Mouse (Mus musculus): ENCODE data around the gene Abr.
A peak's percentile ranks its signal among the peaks of the same experiment; 100 is the strongest.

Abr gene

DNA sequence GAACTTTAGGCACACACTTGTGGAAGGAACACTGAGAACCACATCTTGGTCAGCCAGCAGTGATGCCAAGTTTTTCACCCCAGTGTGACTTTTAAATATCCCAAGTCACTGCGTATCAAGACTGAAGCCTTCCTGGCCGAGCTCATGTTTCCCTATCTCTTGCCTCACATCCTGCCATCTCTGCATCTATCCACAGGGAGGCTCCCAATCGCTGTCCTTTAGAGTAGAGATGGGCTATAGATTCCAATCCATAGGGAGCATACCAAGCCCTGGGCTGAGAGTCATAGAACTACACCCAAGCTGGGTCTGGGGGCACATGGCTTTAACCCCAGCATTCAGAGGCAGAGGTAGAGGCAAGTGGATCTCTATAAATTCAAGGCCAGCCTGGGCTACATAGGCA lies 162.6 kb downstream of the Abr start:
- no peak for DNase-seq (ENCODE audit: low spot score in 2 of 2)

- DNase-seq (ENCODE audit: low spot score in 2 of 2), result no peak
Observed at GRCm38 (mm10) chr11:76458730-76459129, 163.4 kb downstream of the Abr start.

DNA sequence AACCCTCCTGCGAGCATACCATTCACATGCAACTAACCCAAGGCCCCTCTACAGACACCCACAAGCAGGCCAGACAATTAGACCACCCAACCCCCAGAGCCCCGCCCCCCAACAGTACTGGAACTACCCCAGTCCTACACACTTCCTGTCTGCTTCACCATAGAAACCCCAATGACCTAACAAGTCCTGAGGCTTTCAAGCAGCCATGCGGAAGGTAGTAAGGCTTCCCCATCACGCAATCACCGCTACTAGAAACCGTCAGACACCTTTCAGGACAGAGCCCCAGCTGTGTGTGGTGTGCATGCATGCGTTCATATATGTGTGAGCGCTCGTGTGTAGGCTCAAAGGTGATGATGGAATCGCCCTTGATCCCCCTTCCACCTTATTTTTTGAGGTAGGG lies 165.2 kb downstream of the Abr start:
- no peak for DNase-seq (ENCODE audit: low spot score in 2 of 2)

GRCm38 (mm10) chr11:76456233-76456632 lies 165.9 kb downstream of the Abr start:
- peak; percentile 73 to 84 for DNase-seq (ENCODE audit: low spot score in 2 of 2)

DNA sequence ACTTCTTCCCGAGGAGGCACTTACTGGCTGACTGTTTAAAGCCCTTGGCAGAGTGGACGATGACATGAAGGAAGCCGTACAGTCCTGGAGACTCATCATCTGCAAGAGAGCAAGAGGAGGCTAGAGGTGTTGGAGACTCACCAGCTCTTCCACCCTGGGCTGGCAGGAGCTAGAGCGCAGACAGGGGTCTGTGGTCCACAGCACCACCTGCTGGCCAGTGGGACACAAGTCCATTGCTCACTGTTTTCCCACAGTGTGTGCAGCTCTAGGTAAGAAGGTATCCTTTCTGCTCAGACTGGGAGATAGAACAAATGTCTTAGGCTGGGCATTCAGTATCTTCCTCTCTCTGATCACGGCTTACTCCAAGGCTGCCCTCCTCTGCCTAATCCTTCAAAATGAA lies 167.6 kb downstream of the Abr start:
- DNase-seq (ENCODE audit: low spot score in 2 of 2), result peak; percentile 49 to 60

DNA sequence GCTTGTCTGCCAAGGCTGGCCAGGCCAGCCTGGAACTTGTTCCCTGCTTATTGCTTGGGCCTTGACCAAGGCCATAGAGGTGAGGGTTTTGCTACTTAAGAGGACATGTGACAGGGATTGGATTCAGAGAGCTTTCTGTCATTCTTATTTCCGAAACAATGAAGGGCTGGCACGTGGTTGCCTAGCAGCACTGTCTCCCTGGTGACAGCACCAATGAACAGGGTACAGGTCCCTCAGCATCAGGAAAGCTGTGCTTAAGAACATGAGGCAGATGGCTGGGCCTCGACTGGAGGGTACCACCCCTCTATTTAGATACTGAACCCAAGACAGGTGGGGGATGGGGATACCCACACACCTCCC lies 171.9 kb downstream of the Abr start:
- no peak for DNase-seq (ENCODE audit: low spot score in 2 of 2)

DNA sequence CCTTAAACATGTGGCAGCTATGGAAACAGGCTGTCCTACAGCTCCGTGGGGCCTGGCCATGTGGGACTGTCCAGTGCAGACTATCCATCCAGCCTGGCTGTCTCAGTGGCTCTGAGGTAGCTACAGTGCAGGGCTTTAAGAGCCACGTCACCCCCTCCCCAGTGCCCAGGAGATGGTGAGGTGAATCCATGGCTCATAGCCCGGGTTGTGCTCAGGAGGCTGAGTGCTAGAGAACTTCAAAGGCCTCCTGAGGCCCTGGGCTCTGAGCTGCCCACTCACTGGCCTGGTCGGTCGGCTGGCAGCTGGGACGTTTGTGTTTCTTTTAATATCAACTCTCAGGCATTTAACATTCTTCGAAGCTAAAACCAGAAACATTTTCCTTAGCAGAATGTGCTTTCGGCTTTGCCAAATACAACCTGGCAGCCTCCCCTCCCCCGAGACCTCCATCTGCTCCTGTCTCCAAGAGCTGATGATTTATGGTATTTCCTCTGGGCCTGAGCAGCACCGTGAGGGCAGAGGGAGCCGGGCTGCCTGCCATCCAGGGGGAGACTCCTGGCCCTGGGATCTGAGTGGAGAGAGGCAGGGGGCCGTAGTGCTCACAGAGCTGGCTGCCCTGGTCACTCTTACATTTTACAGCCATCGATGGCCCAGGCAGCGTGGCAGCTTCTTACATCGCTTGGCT lies 172.5 kb downstream of the Abr start:
- peak in 1 of 2 experiments; percentile 71 for DNase-seq (ENCODE audit: low spot score in 2 of 2)

- no peak for DNase-seq (ENCODE audit: low spot score in 2 of 2)
Observed at GRCm38 (mm10) chr11:76446251-76446650, 175.9 kb downstream of the Abr start.

DNA sequence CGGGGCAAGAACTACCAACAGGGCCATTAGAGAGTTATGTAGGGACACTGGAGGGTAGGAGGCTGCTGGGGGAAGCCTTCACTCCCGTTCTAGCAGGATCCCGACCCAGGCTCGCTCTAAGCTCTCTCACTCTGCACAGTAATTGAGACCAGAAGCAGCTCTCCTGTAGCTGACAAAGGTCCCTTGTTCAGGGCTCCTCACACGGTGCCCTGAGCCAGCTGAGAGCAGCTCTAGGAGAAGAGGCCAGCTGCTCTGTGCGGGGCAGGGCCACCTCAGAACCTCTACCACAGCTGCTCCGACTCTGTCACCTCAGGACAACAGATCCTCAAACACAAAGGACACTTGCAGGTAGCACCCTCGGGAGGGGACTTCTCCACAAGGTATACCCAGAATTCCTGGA lies 176.7 kb downstream of the Abr start:
- no peak for DNase-seq (ENCODE audit: low spot score in 2 of 2)

DNA sequence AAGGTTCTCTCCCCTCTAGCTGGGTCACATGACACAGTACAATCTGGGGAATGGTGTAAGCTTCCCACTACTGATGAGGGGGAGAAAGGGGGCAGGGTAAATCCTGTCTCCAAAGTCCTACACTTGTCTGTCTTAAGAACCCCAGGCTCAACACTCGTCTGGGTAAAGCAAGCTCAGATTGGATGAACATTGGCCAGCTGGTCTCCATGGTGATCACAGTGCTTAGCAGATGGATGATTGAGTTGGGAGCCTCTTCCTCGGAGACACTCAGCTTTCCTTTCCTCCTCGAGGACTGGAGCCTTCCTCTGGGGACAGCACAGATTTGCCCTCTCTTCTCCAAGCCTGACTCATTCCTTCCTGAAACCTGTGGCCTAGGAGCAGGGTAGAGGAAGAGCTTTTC lies 182.4 kb downstream of the Abr start:
- DNase-seq (ENCODE audit: low spot score in 2 of 2), result no peak

GRCm38 (mm10) chr11:76436864-76437437 lies 185.2 kb downstream of the Abr start:
- peak in 1 of 2 experiments; percentile 62 for DNase-seq (ENCODE audit: low spot score in 2 of 2)

DNA sequence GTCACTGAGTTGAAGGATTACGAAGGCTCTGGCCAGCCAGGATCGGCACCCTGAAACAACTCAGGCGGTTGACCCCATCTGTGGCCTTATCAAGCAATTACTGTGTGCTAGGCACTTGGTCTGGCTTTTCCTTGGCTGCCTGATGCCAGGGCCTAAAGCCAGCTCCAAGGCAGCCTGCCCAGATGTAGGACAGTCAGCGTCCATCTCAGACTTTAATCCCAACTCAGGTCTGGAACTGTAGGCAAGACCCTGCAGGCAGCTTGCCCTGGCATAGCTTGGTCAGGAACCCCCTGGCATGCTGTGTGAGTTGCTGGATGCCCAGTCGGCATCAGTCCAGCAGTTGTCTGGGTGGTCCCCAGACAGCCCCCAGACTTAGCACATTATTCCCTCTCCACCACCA lies 186.1 kb downstream of the Abr start:
- no peak for DNase-seq (ENCODE audit: low spot score in 2 of 2)

DNA sequence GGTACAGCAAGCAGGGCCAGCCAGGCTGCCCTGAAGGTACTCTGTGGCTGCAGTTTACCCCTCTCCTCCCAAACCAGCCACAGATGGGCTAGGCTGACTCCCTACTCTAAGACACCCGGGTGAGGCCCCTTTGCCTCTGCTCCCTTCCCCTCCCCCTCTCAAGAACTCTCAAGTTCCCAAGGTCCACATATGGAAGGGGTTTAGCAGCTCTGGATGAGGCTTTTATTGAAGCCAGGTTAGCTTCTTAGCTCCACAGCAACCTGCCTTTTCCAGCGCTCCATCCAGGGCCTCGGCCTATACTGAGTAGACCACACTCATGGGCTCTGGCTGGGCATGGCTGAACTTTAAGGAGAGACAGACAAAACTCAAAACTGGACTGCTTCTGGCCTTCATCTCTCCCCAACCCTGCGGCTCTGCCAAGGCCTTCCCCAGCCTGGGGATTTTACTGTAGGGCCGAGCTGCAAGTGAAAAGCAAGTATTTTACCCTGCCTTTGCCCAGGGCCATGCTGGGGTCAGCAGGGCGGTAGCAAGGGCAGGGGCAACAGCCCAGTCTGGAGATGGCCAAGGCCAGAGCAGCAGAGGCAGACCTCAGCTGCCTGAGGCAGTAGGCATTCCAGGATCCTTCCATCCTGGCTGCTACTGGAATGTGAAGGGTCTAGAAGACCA lies 192.0 kb downstream of the Abr start:
- DNase-seq (ENCODE audit: low spot score in 2 of 2), result no peak

GRCm38 (mm10) chr11:76429556-76429955 lies 192.6 kb downstream of the Abr start:
- DNase-seq (ENCODE audit: low spot score in 2 of 2), result no peak

DNA sequence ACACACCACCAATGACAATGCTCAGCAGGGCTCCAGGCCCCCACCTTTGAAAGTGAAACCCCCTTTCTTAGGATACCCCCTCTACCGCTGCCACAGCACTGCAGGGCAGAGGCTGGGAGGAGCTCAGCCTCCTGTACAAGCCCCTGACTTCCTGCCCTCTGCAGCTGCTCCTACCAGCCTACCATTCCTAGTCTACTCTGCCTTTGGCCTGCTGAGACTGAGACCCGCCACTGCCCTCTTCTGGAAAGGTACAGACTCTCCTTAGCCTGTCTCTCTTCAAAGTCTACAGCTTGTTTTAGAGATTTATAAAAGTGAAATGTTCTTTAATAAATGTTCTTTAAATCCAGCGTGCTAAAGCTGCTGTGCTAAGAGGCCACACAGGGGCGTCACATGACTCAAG lies 193.1 kb downstream of the Abr start:
- no peak for DNase-seq (ENCODE audit: low spot score in 2 of 2)

DNA sequence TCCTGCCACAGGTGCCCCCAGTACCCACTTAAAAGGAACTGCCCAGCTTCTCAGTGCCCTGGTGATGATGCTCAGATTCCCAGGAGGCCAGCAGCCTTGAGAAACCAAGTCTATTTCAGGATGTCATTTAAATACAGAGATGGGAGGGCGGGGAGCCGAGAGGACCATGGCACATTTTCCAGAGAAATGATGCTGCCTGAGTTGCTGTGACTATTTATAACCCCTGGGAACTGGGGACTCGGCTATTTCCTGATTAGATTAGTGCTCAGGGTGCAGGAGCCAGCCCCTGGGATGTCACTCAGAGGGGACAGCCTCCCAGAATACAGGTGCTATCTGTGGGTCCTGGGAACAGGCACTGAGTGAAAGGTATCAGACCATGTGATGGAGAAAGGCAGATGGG lies 194.3 kb downstream of the Abr start:
- no peak for DNase-seq (ENCODE audit: low spot score in 2 of 2)

GRCm38 (mm10) chr11:76425749-76426148 lies 196.4 kb downstream of the Abr start:
- no peak for DNase-seq (ENCODE audit: low spot score in 2 of 2)

GRCm38 (mm10) chr11:76420896-76421295 lies 201.2 kb downstream of the Abr start:
- DNase-seq (ENCODE audit: low spot score in 2 of 2), result no peak

DNA sequence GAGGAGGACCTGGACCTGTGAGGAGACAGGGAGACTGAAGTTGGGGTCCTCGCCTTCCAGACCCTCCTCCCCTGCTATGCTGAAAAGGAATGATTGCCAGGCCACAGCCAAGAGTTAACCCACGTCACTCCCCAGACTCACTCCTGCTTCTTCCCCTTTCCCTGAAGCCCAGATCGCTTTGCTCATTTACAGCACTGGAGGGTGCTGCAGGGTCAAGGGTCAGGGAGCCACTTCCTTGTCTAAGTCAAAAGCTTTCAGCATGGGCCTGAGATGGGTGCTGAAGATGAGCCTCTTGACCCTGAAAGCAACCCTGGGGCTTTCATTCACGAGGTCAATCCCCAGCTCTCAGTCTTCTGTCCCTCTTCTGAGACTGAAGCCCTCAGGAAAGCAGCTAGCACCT lies 202.9 kb downstream of the Abr start:
- no peak for DNase-seq (ENCODE audit: low spot score in 2 of 2)

- no peak for DNase-seq (ENCODE audit: low spot score in 2 of 2)
Observed at GRCm38 (mm10) chr11:76418423-76418822, 203.7 kb downstream of the Abr start.

DNA sequence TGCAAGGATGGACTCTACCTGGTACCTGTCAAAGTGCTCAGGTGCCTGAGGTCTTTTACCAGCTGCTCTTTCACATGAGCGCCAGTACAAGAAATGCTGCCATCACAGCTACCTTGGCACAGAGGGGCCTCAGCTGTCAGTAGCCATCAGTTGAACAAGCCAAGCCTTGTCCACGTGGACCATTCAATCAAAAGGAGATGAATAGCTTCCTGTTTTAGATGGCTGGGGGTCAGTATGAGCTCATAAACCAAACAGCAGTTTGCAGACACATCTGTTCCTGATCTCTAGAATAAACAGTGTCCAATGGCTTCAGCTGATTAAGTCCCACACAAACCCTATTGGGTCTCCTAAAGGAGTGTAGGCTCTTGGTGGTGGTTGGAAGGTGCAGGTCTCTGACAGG lies 206.1 kb downstream of the Abr start:
- no peak for DNase-seq (ENCODE audit: low spot score in 2 of 2)

- DNase-seq (ENCODE audit: low spot score in 2 of 2), result peak in 1 of 2 experiments; percentile 58
Observed at GRCm38 (mm10) chr11:76415001-76415400, 207.1 kb downstream of the Abr start.

DNA sequence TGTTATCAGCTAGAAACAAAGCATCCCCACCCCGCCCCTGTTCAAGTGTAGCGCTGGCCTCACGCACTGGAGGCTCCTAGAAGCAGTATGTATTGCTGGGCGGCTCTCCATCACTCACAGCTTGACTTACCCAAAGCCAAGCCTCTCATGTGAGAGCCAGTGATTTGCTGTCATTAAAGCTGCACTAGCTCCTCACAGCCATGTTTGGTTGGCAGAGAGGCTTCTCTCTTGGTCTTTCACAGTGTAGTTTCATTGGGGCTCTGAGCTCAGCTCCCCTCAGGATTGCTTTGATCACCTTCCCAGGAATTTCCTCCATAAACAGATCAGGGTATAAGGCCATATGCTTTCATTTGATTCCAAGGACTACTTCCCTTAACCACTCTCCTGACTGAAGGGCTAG lies 208.9 kb downstream of the Abr start:
- DNase-seq (ENCODE audit: low spot score in 2 of 2), result no peak
